Mouse (Mus musculus) layer of hippocampus, adult 11-12 months (tissue): ENCODE measurements around the gene Wnt2.

Source experiments
- DNase-seq: peaks from one replicate; pipeline ENCODE4 v3.0.0; 2022; ENCODE audit warnings: low spot score

Gene Wnt2

GRCm38 (mm10) chr6:17978324-17978723, 52.1 kb downstream of the Wnt2 start:
- DNase-seq = no peak

- DNase-seq = no peak
These were observed 53.2 kb downstream of the Wnt2 start for GRCm38 (mm10) chr6:17977165-17977564.

DNA sequence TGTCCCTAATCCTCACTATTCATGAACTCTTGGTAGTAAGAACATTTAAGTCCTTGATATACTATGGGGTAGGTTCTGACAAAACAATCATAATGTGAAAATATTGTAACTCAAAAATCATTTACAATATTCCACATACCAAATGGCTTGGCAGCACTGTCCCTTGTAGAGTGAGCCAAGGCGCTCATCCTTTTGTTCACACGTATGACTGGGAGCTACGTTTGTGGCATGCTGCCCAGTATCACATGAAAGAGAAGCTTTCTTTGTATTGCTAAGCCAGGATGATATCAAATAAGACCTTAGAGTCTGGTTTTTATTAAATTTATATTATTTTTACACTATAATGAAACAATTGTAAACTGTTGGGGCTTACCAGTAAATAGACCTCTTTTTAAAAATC, 56.0 kb downstream of the Wnt2 start:
- DNase-seq = no peak

DNA sequence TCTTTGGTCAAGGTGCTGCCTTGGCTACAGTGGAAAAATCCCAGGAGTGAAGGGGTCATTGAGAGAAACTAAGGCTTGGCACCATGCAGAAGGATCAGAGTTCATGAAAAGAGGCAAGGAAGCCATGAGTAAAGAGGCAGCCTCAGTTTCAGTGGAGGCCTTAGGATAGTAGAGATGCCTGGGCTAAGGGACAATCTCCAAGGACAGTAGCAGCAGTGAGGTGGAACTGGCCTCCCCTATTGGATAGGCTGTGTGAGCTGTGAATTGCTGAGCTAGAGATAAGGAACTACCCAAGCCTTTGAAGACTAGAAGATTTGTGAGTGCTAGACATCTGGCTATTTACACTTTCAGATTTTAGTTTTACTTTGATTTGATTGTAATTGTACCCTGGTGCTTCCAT, 59.0 kb downstream of the Wnt2 start:
- no peak for DNase-seq

DNA sequence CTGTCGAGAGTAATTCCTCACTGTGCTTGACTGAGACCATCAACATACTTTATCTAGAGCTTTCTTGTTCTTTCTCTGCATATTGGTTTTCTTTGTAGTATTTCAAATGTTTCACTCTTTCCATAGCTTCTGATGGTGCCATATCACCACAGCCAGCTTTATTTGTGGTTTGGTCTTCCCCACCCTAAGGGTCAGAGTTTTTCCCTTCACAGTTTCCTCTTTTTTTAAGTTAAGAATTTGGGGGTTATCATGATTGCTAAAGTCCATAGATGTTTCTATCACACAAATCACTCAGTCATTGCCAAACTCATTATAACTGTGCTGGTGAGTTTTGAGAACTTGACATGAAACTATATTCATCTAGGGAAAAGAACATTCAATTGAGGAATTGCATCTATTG, 60.6 kb downstream of the Wnt2 start:
- DNase-seq = no peak

- DNase-seq = no peak
These were observed 61.8 kb downstream of the Wnt2 start for GRCm38 (mm10) chr6:17968467-17969144.

DNA sequence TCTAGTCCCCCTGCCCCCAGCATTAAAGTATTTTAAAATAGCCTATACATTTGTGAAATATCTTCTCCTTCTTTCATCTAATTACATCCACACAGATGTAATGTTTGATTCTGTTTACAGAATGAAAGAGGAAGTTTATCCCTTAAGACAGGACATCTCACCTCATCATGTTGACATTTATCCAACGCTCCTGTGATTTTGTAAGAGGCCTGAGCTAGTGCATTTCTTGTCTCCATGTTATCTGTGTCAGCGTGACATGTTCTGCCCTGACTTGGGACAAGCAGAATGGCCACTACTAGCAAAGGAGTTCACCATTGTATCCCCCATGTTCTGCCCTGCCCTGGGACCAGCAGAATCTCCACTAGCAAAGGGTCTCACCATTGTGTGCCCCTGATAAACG, 66.9 kb downstream of the Wnt2 start:
- no peak for DNase-seq

DNA sequence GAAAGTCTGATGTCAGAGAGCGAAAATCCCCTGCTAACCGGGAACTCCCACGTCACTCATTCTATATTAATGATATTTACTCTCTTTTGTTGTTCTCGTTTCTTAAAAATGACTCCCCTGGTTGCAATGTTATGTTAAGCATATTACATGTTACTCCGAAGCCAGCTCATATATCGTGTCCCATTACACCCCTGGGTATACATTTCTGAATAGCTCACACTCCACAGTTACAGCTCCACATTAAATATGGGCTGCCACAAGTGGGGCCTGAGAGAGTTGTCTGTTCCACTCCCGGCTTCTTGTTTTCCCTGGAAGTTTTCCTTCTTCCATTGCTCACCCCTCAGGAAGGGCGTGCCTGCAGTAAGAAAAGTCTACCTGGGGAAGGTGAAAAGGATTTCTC, 78.6 kb downstream of the Wnt2 start:
- no peak for DNase-seq

- no peak for DNase-seq
These were observed 81.3 kb downstream of the Wnt2 start for GRCm38 (mm10) chr6:17949103-17949502.

DNA sequence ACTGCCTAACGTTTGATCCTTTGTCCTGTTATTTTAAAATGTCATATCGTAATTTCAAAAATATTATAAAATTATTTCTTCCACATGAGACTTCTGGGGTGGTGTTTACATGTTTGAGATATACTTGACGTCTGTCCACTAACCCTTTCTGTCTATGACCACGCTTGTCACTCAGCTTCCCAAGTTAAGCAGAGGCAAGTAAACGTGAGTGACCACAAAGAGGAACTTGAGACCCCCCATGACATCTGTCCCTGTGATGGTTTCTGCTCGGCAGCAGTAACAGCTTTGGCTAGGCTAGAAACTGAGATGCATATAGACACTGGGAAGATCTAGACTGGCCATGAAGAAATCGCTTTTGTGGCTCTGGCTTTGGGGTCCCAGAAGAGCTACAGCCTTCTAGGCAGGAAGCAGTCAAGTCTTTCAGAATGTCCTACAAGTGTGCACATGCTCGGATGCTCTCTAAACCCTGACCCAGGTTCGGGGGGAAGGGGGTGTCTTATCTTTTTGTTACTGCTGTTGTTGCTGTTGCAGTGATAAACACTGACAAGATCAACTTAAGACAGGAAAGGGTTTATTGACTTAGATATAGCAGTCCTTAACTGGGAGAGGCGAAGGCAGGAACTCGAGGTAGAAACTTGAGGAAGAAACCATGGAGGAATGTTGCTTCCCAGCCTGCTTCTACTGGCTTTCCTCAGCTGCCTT, 83.1 kb downstream of the Wnt2 start:
- no peak for DNase-seq

GRCm38 (mm10) chr6:17946456-17946855, 83.9 kb downstream of the Wnt2 start:
- no peak for DNase-seq

DNA sequence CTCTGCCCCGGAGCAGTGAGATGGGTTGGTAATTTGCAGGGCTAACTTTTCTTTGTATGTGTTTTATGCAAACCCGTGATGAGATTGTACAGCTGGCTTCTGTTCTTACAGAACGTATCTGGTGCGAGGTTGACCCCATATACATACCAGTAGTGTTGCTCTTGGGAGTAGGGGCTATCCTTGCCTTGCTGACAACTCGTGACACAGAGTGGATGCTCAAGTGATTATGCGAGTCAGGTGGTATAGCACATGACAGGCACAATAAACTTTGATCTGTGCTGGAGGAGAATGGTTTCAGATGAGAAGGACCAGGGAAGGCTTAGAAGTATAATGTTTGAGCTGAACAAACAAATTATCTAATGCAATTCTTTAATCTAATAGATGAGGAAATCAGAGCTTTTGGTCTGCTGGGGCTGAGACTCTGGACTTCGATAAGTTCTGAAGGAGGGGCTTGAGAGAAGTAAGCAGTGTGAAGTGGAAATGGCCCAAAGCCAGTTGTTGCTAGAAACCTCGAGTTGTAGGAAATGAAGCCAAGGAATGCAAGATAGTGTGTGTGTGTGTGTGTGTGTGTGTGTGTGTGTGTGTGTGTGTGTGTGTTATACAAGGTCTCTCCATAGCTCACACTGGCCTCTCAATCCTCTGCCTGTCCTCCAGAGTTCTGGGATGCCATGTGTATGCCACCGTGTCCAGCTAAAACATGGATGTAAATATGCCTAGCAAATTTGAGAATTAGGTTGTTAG, 86.3 kb downstream of the Wnt2 start:
- no peak for DNase-seq

- DNase-seq = no peak
These were observed 88.0 kb downstream of the Wnt2 start for GRCm38 (mm10) chr6:17942344-17942743.

DNA sequence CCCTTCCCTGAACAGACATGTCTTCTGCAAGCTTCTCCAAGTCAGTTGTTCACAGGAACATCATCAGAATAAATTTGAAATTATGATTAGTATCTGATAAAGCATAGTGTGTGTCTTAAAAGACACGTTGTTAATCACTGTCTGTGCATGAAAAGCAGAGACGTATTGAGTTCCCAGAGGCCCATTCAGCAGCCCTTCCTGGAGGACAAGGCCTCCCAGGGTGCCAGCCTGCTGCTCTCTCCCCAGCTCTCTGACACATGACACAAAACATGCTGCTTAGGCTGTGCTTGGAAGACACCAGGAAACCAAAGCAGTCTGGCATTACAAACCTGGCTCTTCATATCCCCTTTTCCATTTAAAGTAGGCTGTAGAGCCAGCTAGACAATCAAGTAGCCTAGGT, 88.5 kb downstream of the Wnt2 start:
- DNase-seq = no peak
